Mouse (Mus musculus): Measurements from ENCODE around the gene Exoc6b.

DNA sequence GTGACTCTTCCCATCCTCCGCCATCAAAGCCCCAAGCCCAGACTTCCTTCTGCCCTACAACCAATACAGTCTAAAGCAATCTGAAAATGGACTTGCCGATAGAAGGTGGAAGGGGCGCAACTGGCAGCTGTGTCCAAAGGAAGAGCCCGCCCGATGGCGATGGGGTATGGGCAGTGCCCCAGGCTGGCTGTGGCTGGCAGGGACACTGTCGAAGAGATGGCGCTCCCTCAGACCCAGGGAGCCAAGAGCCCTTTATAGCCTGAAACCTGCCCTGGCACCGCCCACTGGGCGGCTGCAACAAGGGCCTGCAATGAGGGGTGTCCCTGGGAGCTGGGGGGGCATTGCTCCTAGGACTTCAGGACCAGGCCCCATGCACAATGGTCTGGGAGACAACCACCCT is 475.6 kb downstream of the Exoc6b start, which contains the start of gene Cyp26b1:
- TF ChIP-seq EP300 (IDR thresholded peaks at IDR 0.05; ENCODE audit: low read depth) = no peak
- TF ChIP-seq CTCF (IDR thresholded peaks at IDR 0.05; ENCODE audit: low read depth) = no peak

Data from heart, postnatal 0 days (tissue).